Mouse (Mus musculus) embryonic fibroblast, embryonic 13.5 days (primary cell): ENCODE data around the gene Gm5426. TPM values are rescaled to one million over a fixed set of nuclear protein-coding genes. Genes with fewer than 3 reads are reported as not detected.
"Not testable (repeated sequence)": the region's sequence is repeated elsewhere in the genome, so short reads cannot be mapped to it uniquely, and the experiment has no call there.

Experiments used
- H3K27ac ChIP-seq: 2 replicates; pipeline ENCODE4 v1.5.1; 2012; ENCODE audit warnings: low read length, control low read depth, inconsistent platforms; ENCODE audit not compliant: insufficient read depth
- H3K4me1 ChIP-seq: 2 replicates; pipeline ENCODE4 v1.6.1; 2011; ENCODE audit warnings: low read length; ENCODE audit not compliant: control insufficient read depth, insufficient read depth
- H3K4me3 ChIP-seq: 2 replicates; pipeline ENCODE4 v1.5.1; 2011; ENCODE audit warnings: mild to moderate bottlenecking, control low read depth, low read length; ENCODE audit not compliant: insufficient read depth
- CTCF ChIP-seq: IDR thresholded peaks from 2 replicates; pipeline ENCODE4 v1.5.1; 2011; ENCODE audit warnings: mild to moderate bottlenecking, control low read depth, low read length, moderate library complexity, borderline replicate concordance; ENCODE audit not compliant: insufficient read depth
- POLR2A ChIP-seq: IDR thresholded peaks from 2 replicates; pipeline ENCODE4 v1.6.1; 2011; ENCODE audit warnings: low read depth, mild to moderate bottlenecking, control low read depth, low read length, moderate library complexity
- polyA plus RNA-seq: library from polyadenylated mRNA; stranded (reverse); fragments of >200 nt; gene quantifications from 2 replicates; pipeline ENCODE4 v1.2.4, GENCODE M21; 2011; ENCODE audit warnings: low read depth; ENCODE audit not compliant: missing spikeins, insufficient read length

The Gm5426 gene
- polyA plus RNA-seq, 1 experiment: not detected

DNA sequence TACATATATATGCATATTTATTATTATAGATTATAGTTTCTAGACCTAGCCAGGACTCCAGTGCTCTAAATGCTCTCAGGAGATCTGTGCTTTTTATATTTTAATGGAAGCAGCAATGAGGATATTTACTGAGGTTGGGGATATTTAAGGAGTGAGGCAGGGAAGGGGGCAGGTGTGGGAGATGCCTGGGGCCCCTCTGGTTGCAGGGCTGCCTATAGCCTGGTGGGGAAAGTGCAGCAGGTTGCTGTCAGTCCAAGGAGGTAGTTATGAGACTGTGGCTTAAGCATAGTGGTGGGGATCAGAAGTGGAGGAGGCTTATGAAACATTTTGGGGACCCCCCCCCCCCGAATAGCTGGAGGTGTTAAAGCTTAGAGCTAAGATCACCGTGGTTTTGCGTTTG lies 6.0 kb upstream of the Gm5426 start:
- H3K4me3 ChIP-seq: no peak overlapping the region
- 0 out of 2 replicates have a peak, but pooled peaks cover 2% of the 10 kb centered on the region for H3K4me1 ChIP-seq
- H3K27ac ChIP-seq: no peak overlapping the region
- TF ChIP-seq POLR2A: no peak

DNA sequence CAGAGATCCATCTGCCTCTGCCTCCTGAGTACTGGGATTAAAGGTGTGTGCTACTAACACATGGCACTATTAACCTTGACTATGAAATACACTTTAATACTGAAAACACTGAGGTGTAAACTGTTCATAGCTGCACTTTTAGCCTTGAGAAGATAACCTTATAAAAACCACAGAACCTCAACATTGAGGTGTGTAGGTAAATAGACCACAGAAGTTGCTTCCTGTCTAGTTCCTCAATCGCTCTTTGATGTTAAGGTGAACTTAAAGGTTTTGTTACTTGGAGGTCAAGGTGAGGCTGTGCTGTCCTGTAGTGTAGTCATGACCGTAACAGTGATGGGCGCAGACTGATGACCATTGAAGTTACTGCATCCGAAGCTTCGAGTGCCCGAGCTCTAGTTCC lies 5.3 kb upstream of the Gm5426 start:
- TF ChIP-seq CTCF (no peak), POLR2A (no peak)
- no peak overlapping the region for H3K27ac ChIP-seq
- no peak overlapping the region for H3K4me3 ChIP-seq
- 0 out of 2 replicates have a peak, but pooled peaks cover 2% of the 10 kb centered on the region for H3K4me1 ChIP-seq

DNA sequence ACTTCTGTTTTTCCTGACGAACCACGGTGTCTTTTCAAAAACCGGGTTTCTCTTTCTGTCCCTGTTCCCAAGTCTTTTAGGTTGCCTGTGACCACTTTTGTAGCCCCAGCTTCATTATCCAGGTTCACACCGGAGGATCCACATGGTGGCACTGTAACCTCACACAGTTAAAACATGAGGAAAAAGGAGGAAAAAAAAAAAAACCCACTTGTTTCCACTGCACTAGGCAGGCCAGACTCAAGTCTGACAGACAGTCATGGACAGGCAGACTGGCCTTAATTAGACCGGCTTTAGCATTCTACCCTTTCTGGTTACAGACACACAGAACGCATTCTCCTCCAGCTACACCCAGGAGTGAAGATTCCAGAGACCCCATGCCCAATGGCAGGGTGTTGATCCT lies 4.2 kb upstream of the Gm5426 start:
- 0 out of 2 replicates have a peak, but pooled peaks have one; percentile 3 for TF ChIP-seq CTCF
- TF ChIP-seq POLR2A: no peak
- Histone ChIP-seq H3K4me1 (0 out of 2 replicates have a peak, but pooled peaks cover 2% of the 10 kb centered on the region), H3K27ac (no peak overlapping the region), H3K4me3 (no peak overlapping the region)

DNA sequence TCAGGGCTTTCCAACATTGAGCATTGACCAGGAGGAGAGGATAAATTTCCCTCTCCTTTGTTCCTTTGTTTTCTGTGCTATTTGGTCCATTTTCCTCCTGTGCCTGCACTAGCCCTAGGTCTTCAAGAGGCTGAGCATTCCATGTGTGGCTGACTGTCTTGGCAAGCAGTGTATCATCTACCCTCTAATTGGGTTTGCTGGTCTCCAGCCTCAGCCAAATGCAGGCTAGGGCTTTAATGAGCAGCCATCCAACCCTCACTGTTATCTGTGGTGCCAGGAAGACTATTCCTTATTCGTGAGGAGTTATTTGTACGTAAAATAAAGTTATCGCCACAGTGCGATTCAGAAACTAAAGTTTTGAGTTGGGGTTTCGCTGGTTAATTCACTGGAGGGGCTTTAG lies 2.2 kb downstream of the Gm5426 start:
- no peaks in the 10 kb centered on the region for H3K4me1 ChIP-seq
- TF ChIP-seq CTCF (no peak), POLR2A (no peak)
- H3K27ac ChIP-seq: no peak overlapping the region
- no peak overlapping the region for H3K4me3 ChIP-seq

DNA sequence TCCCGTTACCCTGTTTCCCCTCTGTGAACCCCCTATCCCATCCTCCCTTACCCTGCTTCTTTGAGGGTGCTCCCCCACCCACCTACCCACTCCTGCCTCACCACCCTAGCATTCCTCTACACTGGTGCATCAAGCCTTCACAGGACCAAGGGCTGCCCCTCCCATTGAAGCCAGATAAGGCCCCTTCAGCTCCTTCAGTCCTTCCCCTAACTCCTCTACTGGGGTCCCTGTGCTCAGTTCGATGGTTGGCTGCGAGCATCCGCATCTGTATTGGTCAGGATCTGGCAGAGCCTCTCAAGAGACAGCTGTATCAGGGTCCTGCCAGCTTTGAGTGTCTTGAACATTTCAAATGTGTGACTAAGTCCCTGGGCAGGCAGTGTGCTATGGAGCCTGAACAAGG lies 2.9 kb downstream of the Gm5426 start:
- not testable (repeated sequence) for H3K4me1 ChIP-seq, H3K4me3 ChIP-seq, H3K27ac ChIP-seq

DNA sequence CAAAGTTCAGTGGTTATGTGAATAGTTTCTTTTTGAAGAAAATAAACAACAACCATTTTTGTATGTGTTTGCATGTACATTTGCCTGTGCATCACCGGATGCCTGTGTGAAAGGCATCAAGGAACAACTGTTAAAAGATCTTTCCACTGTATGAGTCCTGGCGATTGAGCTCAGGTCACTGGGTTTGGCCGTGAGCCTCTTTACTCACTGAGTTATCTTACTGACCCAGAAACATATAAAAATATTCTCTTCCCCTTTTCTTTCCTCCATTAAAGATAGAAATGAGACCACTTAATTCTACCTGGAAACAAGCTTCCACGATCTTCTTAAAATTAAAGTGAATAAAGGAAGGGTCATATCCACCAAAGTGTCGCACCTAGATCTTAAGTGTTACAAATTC lies 10.2 kb downstream of the Gm5426 start:
- no peak overlapping the region for H3K4me3 ChIP-seq
- TF ChIP-seq POLR2A: no peak
- no peak for TF ChIP-seq CTCF
- H3K4me1 ChIP-seq: no peaks in the 10 kb centered on the region; the same call in 1 of the 2 replicates
- no peak overlapping the region for H3K27ac ChIP-seq

DNA sequence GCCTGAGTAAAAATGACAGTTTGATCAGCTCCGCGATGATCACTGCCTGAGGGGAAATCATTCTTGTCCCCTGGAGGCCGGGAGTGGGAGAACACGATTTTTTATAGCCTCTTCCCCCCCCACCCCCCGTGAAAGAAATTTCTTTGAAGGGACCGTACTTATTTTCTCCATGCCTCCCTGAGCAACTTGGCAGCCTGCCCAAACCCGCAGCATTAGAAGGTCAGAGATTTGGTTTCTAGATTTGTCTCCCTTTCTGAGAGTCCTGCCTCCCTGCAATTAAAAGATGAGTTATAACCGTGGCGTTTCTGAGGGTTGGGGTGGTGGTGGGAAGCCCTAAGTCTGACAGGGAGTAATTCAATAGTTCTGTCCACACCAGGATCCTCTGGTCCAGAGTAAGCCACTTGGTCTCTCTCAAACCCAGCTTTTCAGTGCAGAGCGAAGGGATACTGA lies 11.9 kb downstream of the Gm5426 start:
- Histone ChIP-seq H3K27ac (no peak overlapping the region), H3K4me3 (no peak overlapping the region), H3K4me1 (no peaks in the 10 kb centered on the region; the same call in 1 of the 2 replicates)
- no peak for TF ChIP-seq POLR2A
- no peak for TF ChIP-seq CTCF

DNA sequence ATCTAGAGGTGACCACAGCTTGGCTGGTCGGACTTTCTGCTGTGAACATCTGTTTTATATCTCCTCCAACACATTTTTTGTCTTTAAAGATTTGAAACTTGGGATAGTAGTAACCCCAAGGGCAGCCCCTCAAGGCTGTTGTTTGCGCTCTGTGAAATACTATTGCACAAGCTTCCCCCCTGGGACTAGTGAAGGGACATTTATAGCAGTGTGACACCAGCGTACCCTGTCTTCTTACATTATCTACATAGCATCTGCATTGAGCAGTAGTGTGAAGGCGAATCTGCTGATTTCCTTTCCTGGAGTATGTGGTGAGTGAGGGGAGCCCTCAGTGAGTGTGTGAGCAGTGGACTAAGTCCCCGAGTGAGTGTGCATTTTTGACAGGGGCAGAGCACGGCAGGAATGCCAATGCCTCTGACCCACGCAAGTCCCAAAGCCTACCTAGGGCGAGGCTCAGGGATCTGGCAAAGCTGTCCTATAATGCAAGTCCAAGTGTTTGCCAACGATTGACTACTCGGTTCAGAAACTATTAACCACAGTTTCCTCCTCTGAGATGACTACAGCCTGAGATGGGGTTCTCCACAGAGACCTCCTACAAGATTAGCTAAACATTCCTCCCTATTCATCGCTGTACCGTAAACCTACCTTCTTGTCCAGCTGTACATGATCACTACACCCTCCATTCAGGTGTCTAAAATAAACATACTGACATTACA lies 14.2 kb downstream of the Gm5426 start:
- H3K4me1 ChIP-seq: no peaks in the 10 kb centered on the region; the same call in 1 of the 2 replicates
- H3K4me3 ChIP-seq: no peak overlapping the region
- no peak overlapping the region for H3K27ac ChIP-seq
- TF ChIP-seq POLR2A (no peak), CTCF (no peak)

DNA sequence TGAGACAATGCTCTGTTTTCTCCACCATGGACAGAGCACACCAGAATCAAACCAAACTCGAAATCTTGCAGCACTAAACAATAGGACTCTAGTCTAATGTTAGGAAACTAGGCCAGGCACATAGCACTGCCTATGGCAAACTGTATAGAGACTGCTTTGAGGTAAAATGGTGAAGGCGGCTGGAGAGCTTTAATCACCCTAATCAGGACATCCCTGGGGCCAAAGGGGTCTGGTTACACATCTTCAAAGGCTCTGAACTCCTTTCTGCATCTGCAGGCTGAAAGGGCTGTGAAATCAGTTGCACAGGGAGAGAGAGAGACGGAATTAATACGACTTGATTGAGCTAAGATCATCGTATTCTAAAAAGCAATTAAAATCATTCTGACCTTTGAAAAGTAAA lies 16.9 kb downstream of the Gm5426 start:
- H3K4me1 ChIP-seq: no peaks in the 10 kb centered on the region; the same call in 1 of the 2 replicates
- TF ChIP-seq POLR2A: no peak
- TF ChIP-seq CTCF: no peak
- H3K4me3 ChIP-seq: no peak overlapping the region
- H3K27ac ChIP-seq: no peak overlapping the region

DNA sequence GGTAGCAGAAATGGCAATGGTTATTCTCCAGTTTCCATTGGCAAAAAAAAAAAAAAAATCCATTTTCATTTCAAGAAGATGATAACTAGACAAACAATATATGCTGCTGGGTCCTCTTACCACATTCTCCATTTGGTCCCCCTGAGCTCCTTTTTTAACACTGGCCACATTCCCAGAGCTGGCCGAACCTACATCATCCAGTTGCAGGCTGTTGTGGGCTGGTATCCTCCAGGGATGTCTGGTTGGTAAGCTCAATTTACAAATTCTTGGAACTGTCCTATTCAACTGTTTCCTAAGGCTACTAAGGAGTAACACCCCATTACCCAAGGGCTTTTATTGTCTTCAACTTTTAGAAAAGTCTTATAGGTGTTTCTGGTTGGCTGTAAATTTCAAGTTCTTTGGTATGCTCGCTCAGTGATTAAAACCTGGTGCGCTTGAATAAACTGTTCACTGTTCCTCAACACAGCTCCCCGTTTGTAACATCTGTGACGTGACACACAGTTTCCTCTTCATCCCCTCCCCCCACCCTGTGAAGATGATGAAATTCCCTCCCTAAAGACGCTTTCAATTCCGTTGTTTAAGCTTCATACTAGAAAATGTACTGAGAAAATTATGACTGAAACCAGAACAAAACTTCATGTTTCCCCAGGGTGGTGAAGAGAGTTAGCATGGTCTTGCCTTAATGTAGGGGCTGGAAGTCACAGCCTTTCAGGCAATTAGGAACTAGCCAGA lies 26.7 kb downstream of the Gm5426 start:
- peak overlapping the region; percentile 65; the same call in 1 of the 2 replicates for H3K27ac ChIP-seq
- TF ChIP-seq POLR2A (no peak), CTCF (no peak)
- no peaks in the 10 kb centered on the region for H3K4me1 ChIP-seq
- H3K4me3 ChIP-seq: no peak overlapping the region

DNA sequence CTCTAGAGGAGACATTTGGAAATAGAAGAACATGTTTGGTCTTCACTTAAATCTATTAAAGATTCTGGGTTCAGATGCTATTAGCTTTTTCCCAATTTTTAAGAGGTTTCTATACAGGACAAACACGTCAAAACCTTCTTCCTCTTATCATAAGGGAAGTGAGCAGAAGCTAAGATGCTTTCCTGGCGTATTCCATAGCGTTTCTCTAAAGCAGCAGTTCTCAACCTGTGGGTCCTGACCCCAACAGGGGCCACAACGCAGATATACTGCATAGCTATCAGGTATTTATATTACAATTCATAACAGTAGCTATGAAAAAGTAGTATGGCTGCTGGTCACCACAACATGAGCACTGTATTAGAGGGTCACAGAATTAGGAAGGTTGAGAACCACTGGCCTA lies 27.4 kb downstream of the Gm5426 start:
- H3K4me1 ChIP-seq: no peaks in the 10 kb centered on the region
- no peak for TF ChIP-seq POLR2A
- TF ChIP-seq CTCF: no peak
- no peak overlapping the region for H3K27ac ChIP-seq
- no peak overlapping the region for H3K4me3 ChIP-seq
